Mouse (Mus musculus): ENCODE measurements around the gene Ccl1. TPM values are rescaled to one million over a fixed set of nuclear protein-coding genes. Genes with fewer than 3 reads are reported as not detected.

Ccl1 gene
- polyA plus RNA-seq, 1 experiment from 2014 or later, result not detected

- Histone ChIP-seq H3K27me3 (ENCODE audit: control insufficient read depth, insufficient read depth, low read depth, low read length) (no peaks in the 10 kb centered on the region), H3K4me3 (ENCODE audit: low read depth, low read length) (no peak overlapping the region), H3K4me1 (ENCODE audit: control insufficient read depth, low read depth, low read length) (no peaks in the 10 kb centered on the region), H3K9ac (ENCODE audit: low read depth, low read length) (no peak overlapping the region), H3K4me2 (ENCODE audit: low read depth, low read length) (no peak overlapping the region), H3K36me3 (ENCODE audit: control insufficient read depth, insufficient read depth) (no peaks in the 10 kb centered on the region), H3K27ac (ENCODE audit: low read length) (no peak overlapping the region), H3K9me3 (replicated peaks; ENCODE audit: control insufficient read depth, low read length) (no peaks in the 10 kb centered on the region)
- WGBS (ENCODE audit: insufficient replicate concordance), result 58% methylated on average over 9 of the region's 9 CpGs
- ATAC-seq (ENCODE audit: low read depth), result no peak
Observed at GRCm38 (mm10) chr11:82193826-82194225, 111.7 kb downstream of the Ccl1 start.

- Histone ChIP-seq H3K27ac (ENCODE audit: low read length) (no peak overlapping the region), H3K9me3 (replicated peaks; ENCODE audit: control insufficient read depth, low read length) (no peaks in the 10 kb centered on the region), H3K4me1 (ENCODE audit: control insufficient read depth, low read depth, low read length) (no peaks in the 10 kb centered on the region), H3K4me2 (ENCODE audit: low read depth, low read length) (no peak overlapping the region), H3K9ac (ENCODE audit: low read depth, low read length) (no peak overlapping the region), H3K4me3 (ENCODE audit: low read depth, low read length) (no peak overlapping the region), H3K36me3 (ENCODE audit: control insufficient read depth, insufficient read depth) (no peaks in the 10 kb centered on the region), H3K27me3 (ENCODE audit: control insufficient read depth, insufficient read depth, low read depth, low read length) (no peaks in the 10 kb centered on the region)
- 67% methylated on average over 13 of the region's 13 CpGs for WGBS (ENCODE audit: insufficient replicate concordance)
- no peak for ATAC-seq (ENCODE audit: low read depth)
Observed at GRCm38 (mm10) chr11:82189782-82190563, 115.5 kb downstream of the Ccl1 start.

GRCm38 (mm10) chr11:82185684-82186083, 119.8 kb downstream of the Ccl1 start:
- H3K9me3 ChIP-seq (replicated peaks; ENCODE audit: control insufficient read depth, low read length), result no peaks in the 10 kb centered on the region
- no peak overlapping the region for H3K9ac ChIP-seq (ENCODE audit: low read depth, low read length)
- H3K27ac ChIP-seq (ENCODE audit: low read length), result no peak overlapping the region
- no peaks in the 10 kb centered on the region for H3K27me3 ChIP-seq (ENCODE audit: control insufficient read depth, insufficient read depth, low read depth, low read length)
- H3K36me3 ChIP-seq (ENCODE audit: control insufficient read depth, insufficient read depth), result no peaks in the 10 kb centered on the region
- WGBS (ENCODE audit: insufficient replicate concordance), result 54% methylated on average over 3 of the region's 3 CpGs
- ATAC-seq (ENCODE audit: low read depth), result no peak
- no peaks in the 10 kb centered on the region for H3K4me1 ChIP-seq (ENCODE audit: control insufficient read depth, low read depth, low read length)
- H3K4me2 ChIP-seq (ENCODE audit: low read depth, low read length), result no peak overlapping the region
- H3K4me3 ChIP-seq (ENCODE audit: low read depth, low read length), result no peak overlapping the region

GRCm38 (mm10) chr11:82183281-82183935, 122.1 kb downstream of the Ccl1 start:
- Histone ChIP-seq H3K4me2 (ENCODE audit: low read depth, low read length) (no peak overlapping the region), H3K27me3 (ENCODE audit: control insufficient read depth, insufficient read depth, low read depth, low read length) (no peaks in the 10 kb centered on the region), H3K9me3 (replicated peaks; ENCODE audit: control insufficient read depth, low read length) (no peaks in the 10 kb centered on the region), H3K27ac (ENCODE audit: low read length) (no peak overlapping the region), H3K4me3 (ENCODE audit: low read depth, low read length) (no peak overlapping the region), H3K9ac (ENCODE audit: low read depth, low read length) (no peak overlapping the region), H3K36me3 (ENCODE audit: control insufficient read depth, insufficient read depth) (no peaks in the 10 kb centered on the region), H3K4me1 (ENCODE audit: control insufficient read depth, low read depth, low read length) (no peaks in the 10 kb centered on the region)
- WGBS (ENCODE audit: insufficient replicate concordance), result 29% methylated on average over 6 of the region's 6 CpGs
- ATAC-seq (ENCODE audit: low read depth), result no peak

- H3K9ac ChIP-seq (ENCODE audit: low read depth, low read length), result no peak overlapping the region
- no peaks in the 10 kb centered on the region for H3K27me3 ChIP-seq (ENCODE audit: control insufficient read depth, insufficient read depth, low read depth, low read length)
- H3K36me3 ChIP-seq (ENCODE audit: control insufficient read depth, insufficient read depth), result no peaks in the 10 kb centered on the region
- no peak overlapping the region for H3K4me3 ChIP-seq (ENCODE audit: low read depth, low read length)
- H3K27ac ChIP-seq (ENCODE audit: low read length), result no peak overlapping the region
- 52% methylated on average over 6 of the region's 6 CpGs for WGBS (ENCODE audit: insufficient replicate concordance)
- no peak for ATAC-seq (ENCODE audit: low read depth)
- no peaks in the 10 kb centered on the region for H3K4me1 ChIP-seq (ENCODE audit: control insufficient read depth, low read depth, low read length)
- no peak overlapping the region for H3K4me2 ChIP-seq (ENCODE audit: low read depth, low read length)
- no peaks in the 10 kb centered on the region for H3K9me3 ChIP-seq (replicated peaks; ENCODE audit: control insufficient read depth, low read length)
Observed at GRCm38 (mm10) chr11:82182401-82182800, 123.1 kb downstream of the Ccl1 start.

GRCm38 (mm10) chr11:82181331-82181730, 124.2 kb downstream of the Ccl1 start:
- H3K36me3 ChIP-seq (ENCODE audit: control insufficient read depth, insufficient read depth), result no peaks in the 10 kb centered on the region
- H3K9me3 ChIP-seq (replicated peaks; ENCODE audit: control insufficient read depth, low read length), result no peaks in the 10 kb centered on the region
- H3K4me1 ChIP-seq (ENCODE audit: control insufficient read depth, low read depth, low read length), result no peaks in the 10 kb centered on the region
- no peak overlapping the region for H3K9ac ChIP-seq (ENCODE audit: low read depth, low read length)
- 71% methylated on average over 8 of the region's 8 CpGs for WGBS (ENCODE audit: insufficient replicate concordance)
- H3K27ac ChIP-seq (ENCODE audit: low read length), result no peak overlapping the region
- H3K27me3 ChIP-seq (ENCODE audit: control insufficient read depth, insufficient read depth, low read depth, low read length), result no peaks in the 10 kb centered on the region
- no peak overlapping the region for H3K4me2 ChIP-seq (ENCODE audit: low read depth, low read length)
- ATAC-seq (ENCODE audit: low read depth), result no peak
- no peak overlapping the region for H3K4me3 ChIP-seq (ENCODE audit: low read depth, low read length)

GRCm38 (mm10) chr11:82178161-82178560, 127.3 kb downstream of the Ccl1 start:
- no peak overlapping the region for H3K4me2 ChIP-seq (ENCODE audit: low read depth, low read length)
- 42% methylated on average over 5 of the region's 5 CpGs for WGBS (ENCODE audit: insufficient replicate concordance)

GRCm38 (mm10) chr11:82177711-82178110, 127.8 kb downstream of the Ccl1 start:
- Histone ChIP-seq H3K9me3 (replicated peaks; ENCODE audit: control insufficient read depth, low read length) (no peaks in the 10 kb centered on the region), H3K27ac (ENCODE audit: low read length) (no peak overlapping the region), H3K36me3 (ENCODE audit: control insufficient read depth, insufficient read depth) (no peaks in the 10 kb centered on the region), H3K4me2 (ENCODE audit: low read depth, low read length) (no peak overlapping the region), H3K9ac (ENCODE audit: low read depth, low read length) (no peak overlapping the region), H3K4me3 (ENCODE audit: low read depth, low read length) (no peak overlapping the region), H3K4me1 (ENCODE audit: control insufficient read depth, low read depth, low read length) (no peaks in the 10 kb centered on the region), H3K27me3 (ENCODE audit: control insufficient read depth, insufficient read depth, low read depth, low read length) (no peaks in the 10 kb centered on the region)
- WGBS (ENCODE audit: insufficient replicate concordance), result 34% methylated on average over 5 of the region's 5 CpGs
- ATAC-seq (ENCODE audit: low read depth), result no peak

More at GRCm38 (mm10) chr11:82178161-82178560, 127.3 kb downstream of the Ccl1 start:
- no peak overlapping the region for H3K4me3 ChIP-seq (ENCODE audit: low read depth, low read length)
- no peak overlapping the region for H3K9ac ChIP-seq (ENCODE audit: low read depth, low read length)
- no peaks in the 10 kb centered on the region for H3K36me3 ChIP-seq (ENCODE audit: control insufficient read depth, insufficient read depth)
- H3K27ac ChIP-seq (ENCODE audit: low read length), result no peak overlapping the region
- ATAC-seq (ENCODE audit: low read depth), result no peak
- no peaks in the 10 kb centered on the region for H3K27me3 ChIP-seq (ENCODE audit: control insufficient read depth, insufficient read depth, low read depth, low read length)
- no peaks in the 10 kb centered on the region for H3K4me1 ChIP-seq (ENCODE audit: control insufficient read depth, low read depth, low read length)
- no peaks in the 10 kb centered on the region for H3K9me3 ChIP-seq (replicated peaks; ENCODE audit: control insufficient read depth, low read length)

GRCm38 (mm10) chr11:82174794-82175193, 130.7 kb downstream of the Ccl1 start:
- no peaks in the 10 kb centered on the region for H3K9me3 ChIP-seq (replicated peaks; ENCODE audit: control insufficient read depth, low read length)
- H3K27ac ChIP-seq (ENCODE audit: low read length), result no peak overlapping the region
- whole genome bisulfite sequencing (ENCODE audit: insufficient replicate concordance), result 22% methylated on average over 3 of the region's 3 CpGs
- no peak overlapping the region for H3K4me2 ChIP-seq (ENCODE audit: low read depth, low read length)
- H3K9ac ChIP-seq (ENCODE audit: low read depth, low read length), result no peak overlapping the region
- no peak overlapping the region for H3K4me3 ChIP-seq (ENCODE audit: low read depth, low read length)
- no peaks in the 10 kb centered on the region for H3K36me3 ChIP-seq (ENCODE audit: control insufficient read depth, insufficient read depth)
- no peaks in the 10 kb centered on the region for H3K4me1 ChIP-seq (ENCODE audit: control insufficient read depth, low read depth, low read length)
- no peaks in the 10 kb centered on the region for H3K27me3 ChIP-seq (ENCODE audit: control insufficient read depth, insufficient read depth, low read depth, low read length)
- no peak for ATAC-seq (ENCODE audit: low read depth)

Data from liver, embryonic 16.5 days (tissue).